Mouse (Mus musculus) large intestine, adult 2 months (tissue): ENCODE measurements around the gene Spaca4. TPM values are rescaled to one million over a fixed set of nuclear protein-coding genes. Genes with fewer than 3 reads are reported as not detected.

Experiments
- DNase-seq: peaks from one replicate; pipeline ENCODE4 v3.0.0-alpha.2; 2012; ENCODE audit warnings: low read depth, low spot score
- WGBS: fragments of 180-500 bp; shearing (Covaris S2); methylation state at CpG from one replicate; pipeline ENCODE4 v1.1.7; 2018; 5-methylcytosine and 5-hydroxymethylcytosine counted together
- polyA plus RNA-seq: library from polyadenylated mRNA; depleted of rRNA; stranded (reverse); fragments of >200 nt; gene quantifications from 2 replicates; pipeline ENCODE4 v1.2.3, GENCODE M21; 2012

The Spaca4 gene
- polyA plus RNA-seq, 1 experiment: not detected

DNA sequence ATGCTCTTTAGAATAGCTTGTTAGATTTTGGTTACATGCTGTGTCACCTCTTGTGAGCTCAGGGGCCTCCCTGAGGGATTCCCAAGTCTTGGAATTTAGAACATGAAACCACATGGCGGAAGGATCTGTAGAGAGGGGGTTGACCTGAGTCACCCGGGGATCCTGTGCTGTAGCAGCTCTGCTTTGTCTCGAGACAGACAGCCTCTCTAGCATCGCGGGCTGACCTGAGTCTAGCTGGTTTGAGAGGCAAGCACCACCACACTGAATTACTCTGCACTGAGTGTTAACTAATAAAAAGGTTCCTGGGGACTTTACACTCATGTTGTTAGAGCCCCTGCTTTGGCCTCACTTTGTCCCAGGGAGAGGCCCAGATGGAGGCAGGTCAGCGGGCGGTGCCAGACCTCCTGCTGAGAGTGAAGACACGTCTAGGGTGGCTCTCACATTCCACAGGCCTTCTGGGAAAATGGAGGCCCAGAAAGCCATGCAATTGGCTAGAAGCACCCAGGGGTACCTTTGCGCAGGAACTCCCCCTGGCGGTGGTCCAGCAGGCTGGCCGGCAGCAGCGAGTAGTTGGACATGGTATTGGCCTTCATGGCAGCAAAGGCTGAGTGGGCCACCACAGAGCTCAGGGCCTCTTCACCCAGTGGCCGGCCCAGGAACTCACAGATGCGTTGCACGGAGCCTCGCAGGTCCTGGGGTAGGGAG lies 5.3 kb upstream of the Spaca4 start:
- no peak for DNase-seq
- WGBS: 12% methylated on average over 16 of the region's 16 CpGs

DNA sequence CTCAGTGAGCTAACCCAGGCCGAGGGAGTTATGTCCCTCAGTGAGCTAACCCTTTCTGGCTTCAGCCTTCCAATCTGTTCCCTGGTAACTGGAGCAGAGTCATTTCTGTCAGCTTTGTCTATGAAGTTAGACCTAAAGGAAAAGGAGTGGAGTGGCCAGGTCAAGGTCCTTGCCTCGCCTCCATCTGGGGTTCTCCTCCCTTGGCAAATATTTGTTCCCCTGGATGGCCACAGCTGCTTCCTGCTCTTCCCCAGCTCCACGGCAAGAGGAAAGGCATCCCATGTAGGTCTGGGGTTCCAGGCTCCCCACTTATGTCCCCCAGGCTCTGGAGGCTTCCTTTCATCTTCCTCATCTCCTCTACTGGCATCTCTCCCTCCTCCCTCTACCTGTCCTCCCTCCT lies 2.0 kb upstream of the Spaca4 start:
- DNase-seq: no peak
- WGBS: 36% methylated on average over 3 of the region's 3 CpGs

DNA sequence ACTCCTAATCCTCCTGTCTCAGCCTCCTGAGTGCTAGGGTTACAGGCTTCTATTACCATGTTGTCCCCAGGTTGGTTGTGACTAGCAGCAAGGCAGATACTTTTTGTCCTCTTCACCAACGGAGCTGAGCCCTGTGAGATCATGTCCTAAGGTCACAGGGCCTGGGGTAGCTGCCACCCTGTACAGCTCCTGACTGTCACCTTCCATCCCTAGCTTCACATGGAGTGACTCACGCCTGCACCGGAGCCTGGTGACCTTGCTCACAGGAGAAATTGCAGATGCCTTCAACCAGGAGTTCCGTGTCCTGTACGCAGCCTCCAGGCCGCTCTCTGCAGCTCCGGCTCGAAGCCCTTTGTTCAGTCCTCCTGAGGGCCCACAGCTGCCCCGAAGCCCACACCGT lies 806 bp upstream of the Spaca4 start:
- no peak for DNase-seq
- WGBS: 43% methylated on average over 10 of the region's 10 CpGs

DNA sequence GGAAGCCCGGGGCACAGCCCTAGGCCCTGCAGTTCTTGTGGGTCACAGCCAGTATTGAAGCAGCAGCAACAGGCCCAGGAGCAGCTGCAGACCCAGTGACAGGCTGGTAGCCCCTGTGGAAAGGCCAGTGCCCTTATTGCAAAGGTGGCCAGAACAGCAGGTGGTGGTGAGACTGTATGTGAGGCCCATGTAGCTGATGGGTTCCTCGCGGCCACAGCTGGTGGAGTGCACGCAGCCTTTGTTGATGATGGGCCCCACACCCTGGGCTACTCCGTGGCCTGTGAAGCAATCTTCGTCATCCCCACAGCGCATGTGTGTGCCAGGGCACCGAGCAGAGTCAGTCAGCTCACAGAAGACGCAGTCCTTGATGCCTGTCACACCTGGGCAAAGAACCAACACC lies 462 bp downstream of the Spaca4 start:
- DNase-seq: no peak
- 48% methylated on average over 9 of the region's 9 CpGs for WGBS

DNA sequence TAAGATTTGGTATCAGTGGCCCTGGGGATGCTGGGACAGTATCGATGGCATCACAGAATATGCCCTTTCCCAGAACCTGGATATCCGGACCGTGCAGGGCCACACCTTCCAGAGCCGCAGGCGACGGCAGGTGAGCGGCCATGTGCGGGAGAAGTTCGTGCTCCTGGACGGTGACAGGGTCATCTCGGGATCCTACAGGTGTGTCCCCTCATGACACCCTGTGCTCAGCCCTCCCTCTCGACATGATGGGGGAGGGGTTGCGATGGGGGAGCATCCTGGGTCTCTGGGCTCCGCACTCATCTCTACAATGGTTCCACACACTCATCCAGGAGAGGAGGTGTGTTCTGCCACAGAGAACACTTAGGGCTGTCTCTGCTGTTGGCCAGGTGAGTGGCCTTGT lies 1.8 kb downstream of the Spaca4 start:
- WGBS: 77% methylated on average over 14 of the region's 14 CpGs
- DNase-seq: no peak

DNA sequence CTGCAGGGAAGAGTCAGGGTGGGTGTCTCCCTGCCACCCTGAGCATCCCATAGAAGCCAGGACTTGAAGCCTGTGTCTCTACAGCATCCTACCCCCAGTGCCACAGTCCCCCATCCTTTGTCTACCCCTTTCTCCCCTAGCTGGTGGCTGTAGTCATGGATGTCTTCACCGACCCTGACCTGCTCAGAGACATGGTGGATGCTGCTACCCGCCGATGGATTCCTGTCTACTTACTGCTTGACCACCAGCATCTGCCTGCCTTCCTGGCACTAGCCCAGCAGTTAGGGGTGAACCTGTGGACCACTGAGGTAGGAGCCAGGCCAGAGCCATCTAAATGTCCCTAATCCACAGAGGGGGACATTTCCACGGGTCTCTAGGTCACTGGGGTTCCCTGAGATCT lies 2.3 kb downstream of the Spaca4 start:
- no peak for DNase-seq
- 74% methylated on average over 4 of the region's 4 CpGs for WGBS

DNA sequence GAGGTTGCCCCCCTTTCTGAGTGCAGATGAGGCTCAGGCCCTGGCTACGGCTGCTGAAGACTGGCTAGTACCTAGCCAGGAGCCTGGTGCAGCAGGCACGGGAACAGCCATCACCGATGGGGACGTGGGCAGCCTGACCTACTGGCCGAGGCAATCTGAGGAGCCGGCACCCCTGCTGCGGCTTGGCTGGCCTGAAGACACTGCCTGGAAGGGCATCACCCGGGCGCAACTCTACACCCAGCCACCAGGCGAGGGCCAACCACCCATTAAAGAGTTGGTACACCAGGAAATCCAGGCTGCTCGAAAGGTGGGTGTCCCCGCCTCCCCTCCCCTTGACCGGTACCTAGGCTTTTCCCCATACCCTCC lies 3.3 kb downstream of the Spaca4 start:
- no peak for DNase-seq
- WGBS: 39% methylated on average over 13 of the region's 13 CpGs

DNA sequence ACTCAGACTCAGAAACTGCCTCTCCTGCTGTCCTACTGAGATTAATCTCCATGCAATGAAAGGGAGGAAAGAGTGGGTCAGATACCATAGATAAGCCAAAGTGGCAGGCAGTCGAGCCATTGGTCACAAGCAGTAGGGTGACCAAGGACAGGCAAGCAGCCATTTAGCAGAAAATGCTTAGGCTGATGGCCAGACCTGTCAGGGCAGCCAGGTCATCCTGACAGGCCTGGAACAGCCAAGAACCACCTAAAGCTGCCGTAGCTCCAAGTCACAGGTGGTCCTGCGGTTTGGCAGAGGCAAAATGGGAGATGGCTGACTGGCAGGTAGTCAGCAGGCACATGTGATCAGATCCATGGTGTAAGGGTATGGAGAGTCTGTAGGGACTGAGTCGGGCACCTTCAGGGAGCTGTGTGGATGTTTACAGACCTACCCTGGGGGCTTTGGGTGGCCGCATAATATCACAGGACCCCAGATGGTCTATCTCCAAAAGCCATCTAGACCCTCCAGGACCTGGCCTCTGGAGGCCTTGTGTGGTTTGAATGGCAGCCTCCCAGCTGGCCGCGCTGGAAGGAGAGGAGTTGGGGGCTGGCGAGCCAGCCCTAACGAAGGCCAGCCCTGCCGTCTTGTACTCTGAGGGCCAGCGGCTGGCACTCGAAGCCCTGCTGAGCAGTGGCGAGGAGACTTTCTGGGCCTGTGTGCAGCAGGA lies 3.8 kb downstream of the Spaca4 start:
- 20% methylated on average over 13 of the region's 13 CpGs for WGBS
- DNase-seq: no peak

DNA sequence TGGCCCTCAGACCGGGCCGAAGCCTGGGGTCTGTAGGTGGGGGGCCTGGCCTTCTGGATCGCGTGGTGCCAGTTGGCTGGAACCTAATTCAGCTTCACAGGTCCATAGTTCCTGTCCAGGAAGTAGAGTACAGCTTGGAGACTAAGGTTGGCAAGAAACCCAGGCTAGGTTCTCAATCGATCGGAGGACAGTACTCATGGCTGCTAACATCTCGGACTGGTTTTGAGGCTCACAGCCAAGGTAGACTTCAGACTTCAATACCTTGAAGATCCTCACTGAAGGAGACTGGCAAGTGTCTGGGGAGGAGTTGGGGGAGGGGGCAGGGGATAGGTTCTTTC lies 4.4 kb downstream of the Spaca4 start:
- no peak for DNase-seq
- 35% methylated on average over 7 of the region's 7 CpGs for WGBS

DNA sequence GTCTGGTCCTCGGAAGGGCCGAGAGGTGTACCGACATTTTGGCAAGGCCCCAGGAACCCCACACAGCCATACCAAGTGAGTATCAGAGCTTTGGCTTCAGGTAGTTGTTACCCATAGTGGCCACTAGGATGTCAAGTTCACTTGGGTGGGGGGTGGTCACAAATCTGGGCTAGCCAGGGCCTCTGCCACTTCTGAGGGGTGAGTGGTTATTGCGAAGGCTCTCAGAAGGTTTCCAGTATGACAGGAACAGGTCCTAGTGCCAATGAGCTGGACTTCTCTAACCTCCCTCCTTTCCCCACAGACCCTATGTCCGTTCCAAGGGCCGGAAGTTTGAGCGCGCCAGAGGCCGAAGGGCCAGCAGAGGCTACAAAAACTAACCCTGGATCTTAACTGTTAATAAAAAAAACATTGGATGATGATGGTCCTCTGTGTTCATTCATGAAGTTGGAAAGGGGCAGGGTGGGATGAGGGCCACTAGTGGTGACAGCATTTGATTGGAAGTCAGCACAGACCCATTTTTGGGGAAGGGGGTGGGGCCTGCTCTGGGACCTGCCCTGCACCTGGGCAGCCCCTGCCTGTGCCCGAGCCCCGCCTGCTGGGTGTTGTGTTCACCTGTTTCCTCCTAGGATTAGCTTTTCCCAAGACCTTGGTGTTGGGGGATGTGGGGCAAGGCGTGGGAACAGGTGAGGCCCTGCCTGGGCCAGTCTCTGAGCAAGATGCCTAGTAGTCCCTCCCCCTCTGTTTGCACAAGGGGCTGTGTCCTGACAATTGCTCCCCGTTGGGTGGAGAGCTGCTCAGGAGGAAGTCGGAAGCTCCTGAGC lies 5.0 kb downstream of the Spaca4 start, which contains the start of gene Fam83e:
Fam83e (plus strand) TSS at position 800 of the 821 bp plus-strand sequence.
- 35% methylated on average over 14 of the region's 14 CpGs for WGBS
- DNase-seq: no peak

DNA sequence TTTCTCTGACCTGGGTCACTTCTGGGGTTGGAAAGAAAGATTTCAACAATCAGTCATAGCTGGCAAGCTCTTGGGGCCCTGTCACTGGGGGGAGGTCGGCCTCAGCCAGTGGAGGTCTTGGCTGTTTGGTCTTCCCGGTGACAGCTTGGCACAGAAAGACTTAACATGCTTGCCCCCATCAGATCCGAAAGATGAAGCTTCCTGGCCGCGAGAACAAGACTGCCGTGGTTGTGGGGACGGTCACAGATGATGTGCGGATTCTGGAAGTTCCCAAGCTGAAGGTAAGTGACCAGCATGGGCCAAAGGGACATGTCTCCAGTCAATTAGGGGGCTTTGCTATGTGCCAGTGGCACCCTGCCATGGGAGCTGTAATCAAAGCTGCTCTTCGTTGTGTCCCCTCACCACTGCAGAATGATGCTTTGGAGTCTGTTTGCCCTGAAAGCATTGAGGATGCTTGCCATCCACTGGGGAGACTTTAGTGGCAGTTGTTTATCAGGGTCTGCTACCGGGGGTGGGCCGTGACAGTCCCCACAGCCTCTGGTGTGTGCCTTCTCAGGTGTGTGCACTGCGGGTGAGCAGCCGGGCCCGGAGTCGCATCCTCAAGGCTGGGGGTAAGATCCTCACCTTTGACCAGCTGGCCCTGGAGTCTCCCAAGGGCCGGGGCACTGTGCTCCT lies 5.7 kb downstream of the Spaca4 start:
- WGBS: 46% methylated on average over 16 of the region's 16 CpGs
- DNase-seq: no peak

DNA sequence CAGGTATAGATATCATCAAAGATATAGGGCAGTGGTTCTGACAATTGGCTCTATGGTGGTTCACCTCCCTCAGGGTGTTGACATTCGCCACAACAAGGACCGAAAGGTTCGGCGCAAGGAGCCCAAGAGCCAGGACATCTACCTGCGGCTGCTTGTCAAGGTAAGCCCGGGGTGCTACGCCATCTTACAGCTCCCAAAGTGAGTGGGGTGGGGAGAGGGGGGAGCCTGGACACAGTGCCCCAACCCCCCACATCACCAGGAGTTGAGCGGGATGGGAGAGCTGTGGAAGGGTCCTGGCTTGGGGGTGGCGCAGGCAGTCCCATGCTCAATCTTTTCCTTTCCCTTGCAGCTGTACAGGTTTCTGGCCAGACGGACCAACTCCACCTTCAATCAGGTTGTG lies 6.4 kb downstream of the Spaca4 start:
- WGBS: 37% methylated on average over 10 of the region's 10 CpGs
- DNase-seq: no peak

DNA sequence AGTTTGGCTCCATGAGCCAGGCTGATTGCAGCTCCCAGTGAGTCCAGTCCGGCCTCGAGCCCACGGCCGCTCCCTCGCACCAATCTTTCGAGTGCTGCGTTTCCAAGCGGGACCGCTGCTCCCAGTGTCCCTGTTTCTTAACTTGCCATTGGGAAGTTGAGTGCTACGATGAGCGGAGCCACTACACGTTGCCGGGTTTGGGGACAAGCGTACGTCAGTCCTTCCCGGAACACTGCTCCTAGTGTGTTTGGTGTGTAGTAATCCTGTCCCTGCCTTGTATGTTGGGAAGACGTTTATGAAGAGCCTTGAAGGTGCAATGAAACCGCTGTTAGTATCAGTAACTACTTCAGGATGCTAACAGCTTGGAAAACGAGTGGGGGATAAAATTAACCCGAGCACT lies 7.3 kb downstream of the Spaca4 start:
- under 1% methylated on average over 20 of the region's 20 CpGs for WGBS
- no peak for DNase-seq

DNA sequence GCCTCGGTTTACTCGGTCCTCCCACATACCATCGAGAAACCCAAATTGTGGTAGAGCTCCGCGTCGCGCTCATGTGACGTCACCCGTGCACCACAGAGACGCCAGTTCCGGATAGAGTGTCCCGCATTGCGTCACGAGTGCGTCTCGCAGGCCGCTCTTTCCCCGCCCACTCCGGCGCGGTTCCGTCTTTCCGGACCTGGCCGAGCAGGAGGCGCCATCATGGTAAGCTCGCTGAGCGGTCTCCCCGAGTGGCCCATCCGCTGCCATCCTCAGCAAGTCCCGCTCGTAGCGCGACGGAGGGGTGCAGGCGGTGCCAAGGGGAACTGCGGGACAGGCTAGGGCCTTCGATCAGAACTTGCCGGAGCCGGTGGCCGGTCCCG lies 7.7 kb downstream of the Spaca4 start, which contains the start of gene Sphk2:
Sphk2 (minus strand) TSS at position 85 of the 380 bp plus-strand sequence.
- under 1% methylated on average over 41 of the region's 41 CpGs for WGBS
- DNase-seq: no peak

DNA sequence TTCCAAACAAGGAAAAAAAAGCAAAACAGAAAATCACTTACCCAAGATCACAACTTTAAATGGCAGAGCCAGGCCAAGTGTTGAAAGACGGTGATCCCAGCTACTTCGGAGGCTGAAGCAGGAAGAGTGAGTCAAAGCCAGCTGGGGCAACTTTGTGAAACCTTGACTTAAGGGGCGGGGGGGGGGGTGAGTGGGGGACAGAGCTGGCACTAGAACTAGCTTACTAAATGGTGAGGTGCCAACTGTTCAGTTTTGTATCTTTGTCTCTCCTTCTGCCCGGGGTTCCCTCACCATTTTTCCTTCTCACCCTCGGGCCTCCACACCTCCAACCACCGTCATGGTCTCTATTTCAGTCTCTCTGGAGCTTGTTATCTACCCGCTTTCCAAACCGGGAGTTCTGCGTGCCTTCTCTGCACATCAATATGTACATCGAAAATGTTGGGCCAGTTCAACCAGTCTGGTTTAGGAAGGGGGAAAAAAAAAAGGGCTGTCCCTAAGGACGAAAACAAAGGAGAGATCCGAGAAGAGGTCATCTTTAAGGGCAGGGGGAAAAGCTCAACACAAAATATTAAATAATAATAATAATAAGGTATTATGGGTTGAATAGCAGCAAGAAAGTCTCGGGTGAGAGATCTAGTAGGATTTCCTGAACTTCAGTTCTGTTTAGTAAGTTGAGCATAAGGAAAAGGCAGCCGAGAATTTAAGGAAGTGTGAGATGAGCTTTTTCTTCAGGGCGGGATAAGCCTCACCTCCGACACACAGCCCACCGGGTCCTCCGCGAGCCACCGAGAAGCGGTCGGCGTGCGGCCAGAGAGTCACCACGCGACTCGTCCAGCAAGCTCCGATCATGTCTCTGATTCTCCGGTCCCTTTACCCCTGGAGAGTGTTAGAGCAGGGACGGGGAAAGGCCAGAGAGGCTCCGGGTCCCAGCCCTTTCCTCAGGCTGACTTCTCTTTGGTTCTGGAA lies 8.4 kb downstream of the Spaca4 start:
- 4% methylated on average over 31 of the region's 31 CpGs for WGBS

DNA sequence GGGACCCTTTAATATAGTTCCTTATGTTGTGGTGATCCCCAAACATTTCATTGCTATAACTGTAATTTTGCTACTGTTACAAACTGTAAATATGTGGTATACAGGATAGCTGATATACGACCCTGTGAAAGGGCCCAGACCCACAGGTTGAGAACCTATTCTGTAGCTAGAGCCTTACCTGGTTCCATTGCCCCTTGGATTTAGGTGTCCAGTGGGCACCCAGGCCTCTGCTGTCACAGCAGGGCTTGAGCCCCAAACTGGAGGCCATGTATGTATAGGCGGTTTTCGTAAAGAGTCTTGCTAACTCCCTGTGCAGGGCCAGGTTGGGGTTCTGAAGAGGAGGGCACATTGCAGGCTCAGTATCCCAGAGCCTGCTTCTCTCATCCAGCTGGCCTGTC lies 9.2 kb downstream of the Spaca4 start:
- 80% methylated on average over 3 of the region's 3 CpGs for WGBS

More for the DNA sequence above, 8.4 kb downstream of the Spaca4 start:
- DNase-seq: no peak

DNA sequence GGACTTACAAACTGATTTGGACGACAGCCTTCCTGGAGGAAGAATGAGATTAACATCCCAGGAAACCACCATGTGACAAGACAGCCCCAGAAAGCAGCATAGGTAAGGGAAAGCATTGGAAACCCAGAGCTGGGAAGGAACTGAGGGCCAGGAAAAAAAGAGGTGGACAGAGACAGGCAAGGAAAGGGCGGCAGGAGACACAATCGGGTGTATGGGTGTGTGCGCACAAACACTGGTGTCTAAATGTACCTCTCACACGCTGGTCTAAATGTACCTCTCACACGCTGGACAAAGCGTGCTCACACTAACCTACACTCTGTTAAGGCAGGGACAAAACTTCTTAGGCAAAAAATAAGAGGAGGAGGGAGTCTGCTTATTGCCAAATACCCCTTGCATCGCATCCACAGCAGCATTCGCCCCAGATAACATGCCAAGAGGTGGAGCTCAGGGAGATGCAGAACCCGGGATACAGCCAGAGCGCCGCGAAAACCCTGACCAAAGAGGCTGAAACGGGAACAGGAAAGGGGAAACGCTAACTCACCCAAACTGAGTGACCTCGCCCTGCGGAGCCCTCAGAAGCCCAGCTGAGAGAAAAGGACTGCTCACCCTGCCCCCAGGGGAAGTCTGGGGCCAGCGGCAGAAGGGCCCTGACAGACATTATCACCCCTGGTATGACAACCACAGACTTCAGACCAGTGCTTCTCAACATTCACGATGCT lies 9.7 kb downstream of the Spaca4 start:
- DNase-seq: no peak
- WGBS: 60% methylated on average over 19 of the region's 19 CpGs

More for the DNA sequence above, 9.2 kb downstream of the Spaca4 start:
- no peak for DNase-seq

DNA sequence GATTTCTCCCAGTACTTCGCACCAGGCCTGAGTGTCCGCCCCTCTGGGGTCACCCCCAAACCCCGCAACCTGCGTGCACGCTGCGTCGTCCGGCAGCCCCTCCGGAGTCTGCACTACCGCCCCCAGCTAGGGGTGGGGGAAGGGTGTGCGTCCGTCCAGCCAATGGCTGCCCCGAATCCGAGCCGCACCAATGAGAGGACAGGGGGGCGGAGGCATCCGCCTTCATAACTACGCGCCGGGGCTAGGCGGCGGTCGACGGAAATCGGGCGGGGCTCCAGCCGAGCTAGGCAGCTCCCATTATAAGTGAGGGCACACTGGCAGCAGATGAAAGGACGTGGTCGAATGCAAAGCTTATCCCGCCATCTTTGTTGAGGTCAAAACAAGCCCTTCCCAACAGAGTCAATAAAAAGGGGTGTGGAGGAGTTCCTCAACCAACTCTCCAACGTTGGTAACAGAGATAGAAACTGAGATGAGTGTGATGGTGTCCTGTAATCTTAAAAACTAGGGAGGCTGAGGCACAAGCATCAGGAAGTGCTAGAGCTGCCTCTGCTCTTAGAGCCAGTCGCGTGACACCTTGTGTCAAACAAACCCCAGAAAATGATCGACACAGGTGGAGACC lies 10.4 kb downstream of the Spaca4 start, which contains the start of gene Rpl18:
Rpl18 (plus strand) TSS at position 368 of the 619 bp plus-strand sequence.
- 2% methylated on average over 34 of the region's 34 CpGs for WGBS
- no peak for DNase-seq
